Mouse (Mus musculus) kidney, adult 18-20 months (tissue): ENCODE measurements around the gene Dmrt1.

Experiments
- DNase-seq: peaks from one replicate; pipeline ENCODE4 v3.0.0; 2021

Dmrt1 gene

GRCm38 (mm10) chr19:25574431-25574830 lies 69.0 kb downstream of the Dmrt1 start:
- no peak for DNase-seq

GRCm38 (mm10) chr19:25574981-25575814 lies 69.8 kb downstream of the Dmrt1 start:
- no peak for DNase-seq

GRCm38 (mm10) chr19:25578358-25578757 lies 72.9 kb downstream of the Dmrt1 start:
- no peak for DNase-seq

- DNase-seq: no peak
Observed at GRCm38 (mm10) chr19:25579440-25579839, 74.0 kb downstream of the Dmrt1 start.

GRCm38 (mm10) chr19:25597717-25598232 lies 92.4 kb downstream of the Dmrt1 start:
- DNase-seq: no peak

GRCm38 (mm10) chr19:25598626-25599025 lies 93.2 kb downstream of the Dmrt1 start:
- DNase-seq: no peak

GRCm38 (mm10) chr19:25601966-25602365 lies 96.5 kb downstream of the Dmrt1 start:
- DNase-seq: no peak

GRCm38 (mm10) chr19:25607461-25608205 lies 102.2 kb downstream of the Dmrt1 start:
- no peak for DNase-seq

GRCm38 (mm10) chr19:25608206-25608580 lies 102.8 kb downstream of the Dmrt1 start:
- DNase-seq: no peak

- DNase-seq: peak; percentile 32
Observed at GRCm38 (mm10) chr19:25608961-25609850, 103.8 kb downstream of the Dmrt1 start.

GRCm38 (mm10) chr19:25610015-25610410 lies 104.6 kb downstream of the Dmrt1 start, which contains the start of gene Dmrt3:
Gene Dmrt3 (plus strand): TSS chr19:25610301.
- peak; percentile 21 for DNase-seq

- DNase-seq: peak; percentile 27
Observed at GRCm38 (mm10) chr19:25610411-25611111, 105.1 kb downstream of the Dmrt1 start.

- no peak for DNase-seq
Observed at GRCm38 (mm10) chr19:25611116-25611515, 105.7 kb downstream of the Dmrt1 start.

- DNase-seq: no peak
Observed at GRCm38 (mm10) chr19:25611876-25612805, 106.7 kb downstream of the Dmrt1 start.

GRCm38 (mm10) chr19:25612806-25613295 lies 107.4 kb downstream of the Dmrt1 start:
- no peak for DNase-seq

GRCm38 (mm10) chr19:25613476-25614300 lies 108.3 kb downstream of the Dmrt1 start:
- DNase-seq: no peak

- DNase-seq: no peak
Observed at GRCm38 (mm10) chr19:25615889-25616288, 110.5 kb downstream of the Dmrt1 start.

GRCm38 (mm10) chr19:25622291-25623251 lies 117.2 kb downstream of the Dmrt1 start:
- DNase-seq: peak; percentile 73

GRCm38 (mm10) chr19:25628490-25628889 lies 123.1 kb downstream of the Dmrt1 start:
- DNase-seq: peak; percentile 72
